Mouse (Mus musculus) naive thymus-derived CD4-positive, alpha-beta T cell, adult 2 months (primary cell): ENCODE data around the gene Nkx1-1.

Experiments used
- DNase-seq: peaks from one replicate; pipeline ENCODE4 v3.0.0-alpha.2; 2011; ENCODE audit warnings: low read depth

Gene Nkx1-1

GRCm38 (mm10) chr5:33433201-33434138 is at the start of gene Nkx1-1:
Gene Nkx1-1, minus strand, starts transcription at chr5:33433976.
- DNase-seq: no peak

- no peak for DNase-seq
Measured at GRCm38 (mm10) chr5:33481318-33481685, 47.5 kb upstream of the Nkx1-1 start.

- no peak for DNase-seq
Measured at GRCm38 (mm10) chr5:33480582-33481317, 47.0 kb upstream of the Nkx1-1 start.

- no peak for DNase-seq
Measured at GRCm38 (mm10) chr5:33465464-33465863, 31.7 kb upstream of the Nkx1-1 start.

GRCm38 (mm10) chr5:33464390-33464789 is 30.6 kb upstream of the Nkx1-1 start:
- no peak for DNase-seq

GRCm38 (mm10) chr5:33459111-33459510 is 25.3 kb upstream of the Nkx1-1 start:
- DNase-seq: no peak

- no peak for DNase-seq
Measured at GRCm38 (mm10) chr5:33458132-33458622, 24.4 kb upstream of the Nkx1-1 start.

GRCm38 (mm10) chr5:33455737-33456136 is 22.0 kb upstream of the Nkx1-1 start:
- DNase-seq: no peak

GRCm38 (mm10) chr5:33443794-33444193 is 10.0 kb upstream of the Nkx1-1 start:
- no peak for DNase-seq

GRCm38 (mm10) chr5:33442927-33443710 is 9.3 kb upstream of the Nkx1-1 start:
- DNase-seq: peak; percentile 69

- DNase-seq: peak; percentile 71
Measured at GRCm38 (mm10) chr5:33438214-33438613, 4.4 kb upstream of the Nkx1-1 start.

GRCm38 (mm10) chr5:33435941-33436340 is 2.2 kb upstream of the Nkx1-1 start:
- DNase-seq: peak; percentile 61

- DNase-seq: no peak
Measured at GRCm38 (mm10) chr5:33435151-33435550, 1.4 kb upstream of the Nkx1-1 start.

GRCm38 (mm10) chr5:33434141-33434780 is 485 bp upstream of the Nkx1-1 start:
- no peak for DNase-seq

GRCm38 (mm10) chr5:33432057-33432935 is 1.5 kb downstream of the Nkx1-1 start:
- DNase-seq: no peak

GRCm38 (mm10) chr5:33431173-33432005 is 2.4 kb downstream of the Nkx1-1 start:
- no peak for DNase-seq

GRCm38 (mm10) chr5:33430511-33431172 is 3.1 kb downstream of the Nkx1-1 start:
- DNase-seq: no peak

GRCm38 (mm10) chr5:33430106-33430505 is 3.7 kb downstream of the Nkx1-1 start:
- no peak for DNase-seq

- no peak for DNase-seq
Measured at GRCm38 (mm10) chr5:33427461-33427860, 6.3 kb downstream of the Nkx1-1 start.
